Mouse (Mus musculus) stomach, embryonic 14.5 days (tissue): ENCODE results near the gene Kcnj6. TPM values are rescaled to one million over a fixed set of nuclear protein-coding genes. Genes with fewer than 3 reads are reported as not detected.
A peak's percentile ranks its signal among the peaks of the same experiment; 100 is the strongest.

ENCODE experiments used
- ATAC-seq: fragments of 200-750 bp; cut with Nextera tagmentation; 2 replicates; pipeline ENCODE4 v1.8.0; 2017; ENCODE audit warnings: low read depth, moderate TSS enrichment; ENCODE audit not compliant: insufficient number of reproducible peaks, insufficient read depth, low FRiP score
- H3K27ac ChIP-seq: fragments of 300-500 bp; sonication (generic); 2 replicates; pipeline ENCODE4 v1.5.1; 2014; ENCODE audit warnings: mild to moderate bottlenecking, low read length, moderate library complexity, mixed read lengths
- H3K27me3 ChIP-seq: fragments of 300-500 bp; sonication (generic); 2 replicates; pipeline ENCODE4 v1.6.1; 2014; ENCODE audit warnings: low read length, control low read depth, mixed read lengths; ENCODE audit not compliant: control insufficient read depth, insufficient read depth
- H3K36me3 ChIP-seq: fragments of 300-500 bp; sonication (generic); 2 replicates; pipeline ENCODE4 v1.6.1; 2014; ENCODE audit warnings: mild to moderate bottlenecking, control low read depth, low read length, moderate library complexity, mixed read lengths; ENCODE audit not compliant: control insufficient read depth, insufficient read depth
- H3K4me1 ChIP-seq: fragments of 300-500 bp; sonication (generic); 2 replicates; pipeline ENCODE4 v1.6.1; 2014; ENCODE audit warnings: low read length, control low read depth, mixed read lengths; ENCODE audit not compliant: control insufficient read depth, insufficient read depth
- H3K4me2 ChIP-seq: fragments of 300-500 bp; sonication (generic); replicated peaks from 2 replicates; pipeline ENCODE4 v1.6.1; 2014; ENCODE audit warnings: low read depth, low read length, control low read depth
- H3K4me3 ChIP-seq: fragments of 300-500 bp; sonication (generic); 2 replicates; pipeline ENCODE4 v1.5.1; 2014; ENCODE audit warnings: low read depth, low read length, control low read depth
- H3K9ac ChIP-seq: fragments of 300-500 bp; sonication (generic); replicated peaks from 2 replicates; pipeline ENCODE4 v1.6.1; 2014; ENCODE audit warnings: low read depth, mild to moderate bottlenecking, control low read depth, low read length, moderate library complexity, mixed read lengths
- H3K9me3 ChIP-seq: fragments of 300-500 bp; sonication (generic); 2 replicates; pipeline ENCODE4 v1.6.1; 2016; ENCODE audit warnings: low read depth, low read length, control low read depth; ENCODE audit not compliant: control insufficient read depth
- WGBS: fragments of 180-500 bp; shearing (Covaris S2); extraction: QIAGEN DNeasy Blood & Tissue Kit; methylation state at CpG from one replicate; pipeline ENCODE4 v1.1.7; 2014; 5-methylcytosine and 5-hydroxymethylcytosine counted together
- polyA plus RNA-seq: library from polyadenylated mRNA; unstranded; fragments of >200 nt; fragmentation: Nextera tagmentation; extraction: Ambion mirVana; gene quantifications from 2 replicates; pipeline ENCODE4 v1.2.1, GENCODE M21; 2014

The Kcnj6 gene
- polyA plus RNA-seq, 1 experiment from 2014 or later, result 0.39 TPM

GRCm38 (mm10) chr16:94722936-94723335 lies 274.6 kb downstream of the Kcnj6 start:
- Histone ChIP-seq H3K36me3 (no peaks in the 10 kb centered on the region), H3K27ac (no peak overlapping the region), H3K9ac (no peak overlapping the region), H3K4me2 (no peak overlapping the region), H3K4me3 (no peak overlapping the region), H3K4me1 (no peaks in the 10 kb centered on the region), H3K27me3 (no peaks in the 10 kb centered on the region), H3K9me3 (no peaks in the 10 kb centered on the region)
- WGBS, result 80% methylated on average over 12 of the region's 12 CpGs
- ATAC-seq, result no peak

- H3K4me3 ChIP-seq, result no peak overlapping the region
- no peak overlapping the region for H3K27ac ChIP-seq
- WGBS, result 62% methylated on average over 10 of the region's 10 CpGs
- H3K27me3 ChIP-seq, result no peaks in the 10 kb centered on the region
- peaks cover 4% of the 10 kb centered on the region; the same call in 1 of the 2 replicates for H3K9me3 ChIP-seq
- no peaks in the 10 kb centered on the region for H3K36me3 ChIP-seq
- no peak overlapping the region for H3K4me2 ChIP-seq
- no peak overlapping the region for H3K9ac ChIP-seq
- ATAC-seq, result no peak
- H3K4me1 ChIP-seq, result no peaks in the 10 kb centered on the region
Observed at GRCm38 (mm10) chr16:94721549-94722006, 275.9 kb downstream of the Kcnj6 start.

GRCm38 (mm10) chr16:94720476-94721153 lies 276.9 kb downstream of the Kcnj6 start:
- Histone ChIP-seq H3K27ac (no peak overlapping the region), H3K4me1 (no peaks in the 10 kb centered on the region), H3K9me3 (peaks cover 7% of the 10 kb centered on the region; the same call in 1 of the 2 replicates), H3K36me3 (no peaks in the 10 kb centered on the region), H3K9ac (no peak overlapping the region), H3K27me3 (no peaks in the 10 kb centered on the region), H3K4me2 (no peak overlapping the region), H3K4me3 (no peak overlapping the region)
- 70% methylated on average over 7 of the region's 7 CpGs for WGBS
- ATAC-seq, result no peak

GRCm38 (mm10) chr16:94719488-94719887 lies 278.0 kb downstream of the Kcnj6 start:
- no peak for ATAC-seq
- peaks cover 7% of the 10 kb centered on the region; the same call in 1 of the 2 replicates for H3K9me3 ChIP-seq
- WGBS, result 72% methylated on average over 4 of the region's 4 CpGs

GRCm38 (mm10) chr16:94718919-94719318 lies 278.6 kb downstream of the Kcnj6 start:
- H3K9ac ChIP-seq, result no peak overlapping the region
- H3K4me1 ChIP-seq, result no peaks in the 10 kb centered on the region
- no peak for ATAC-seq
- H3K9me3 ChIP-seq, result peaks cover 7% of the 10 kb centered on the region; the same call in 1 of the 2 replicates
- no peaks in the 10 kb centered on the region for H3K36me3 ChIP-seq
- WGBS, result 51% methylated on average over 4 of the region's 4 CpGs
- no peak overlapping the region for H3K27ac ChIP-seq
- no peak overlapping the region for H3K4me2 ChIP-seq
- H3K27me3 ChIP-seq, result no peaks in the 10 kb centered on the region
- no peak overlapping the region for H3K4me3 ChIP-seq

More at GRCm38 (mm10) chr16:94719488-94719887, 278.0 kb downstream of the Kcnj6 start:
- Histone ChIP-seq H3K27me3 (no peaks in the 10 kb centered on the region), H3K4me1 (no peaks in the 10 kb centered on the region), H3K4me3 (no peak overlapping the region), H3K4me2 (no peak overlapping the region), H3K36me3 (no peaks in the 10 kb centered on the region), H3K27ac (no peak overlapping the region), H3K9ac (no peak overlapping the region)

GRCm38 (mm10) chr16:94717051-94717450 lies 280.4 kb downstream of the Kcnj6 start:
- Histone ChIP-seq H3K36me3 (no peaks in the 10 kb centered on the region), H3K4me1 (no peaks in the 10 kb centered on the region), H3K4me3 (no peak overlapping the region), H3K4me2 (no peak overlapping the region), H3K27ac (no peak overlapping the region), H3K9me3 (peaks cover 7% of the 10 kb centered on the region; the same call in 1 of the 2 replicates), H3K27me3 (no peaks in the 10 kb centered on the region), H3K9ac (no peak overlapping the region)
- no peak for ATAC-seq
- WGBS, result 92% methylated on average over 11 of the region's 11 CpGs

- no peak overlapping the region for H3K27ac ChIP-seq
- 48% methylated on average over 14 of the region's 14 CpGs for WGBS
- ATAC-seq, result no peak
Observed at GRCm38 (mm10) chr16:94714483-94714882, 283.0 kb downstream of the Kcnj6 start.

GRCm38 (mm10) chr16:94713480-94714094 lies 283.9 kb downstream of the Kcnj6 start:
- H3K36me3 ChIP-seq, result no peaks in the 10 kb centered on the region
- WGBS, result 9% methylated on average over 25 of the region's 25 CpGs
- H3K27ac ChIP-seq, result no peak overlapping the region
- H3K4me1 ChIP-seq, result no peaks in the 10 kb centered on the region
- peaks cover 7% of the 10 kb centered on the region; the same call in 1 of the 2 replicates for H3K9me3 ChIP-seq
- no peak overlapping the region for H3K9ac ChIP-seq
- H3K4me3 ChIP-seq, result peak overlapping the region; percentile 24; the same call in 1 of the 2 replicates
- no peaks in the 10 kb centered on the region for H3K27me3 ChIP-seq
- ATAC-seq, result peak; percentile 89
- peak overlapping the region; percentile 53 for H3K4me2 ChIP-seq

More at GRCm38 (mm10) chr16:94714483-94714882, 283.0 kb downstream of the Kcnj6 start:
- no peaks in the 10 kb centered on the region for H3K4me1 ChIP-seq
- no peaks in the 10 kb centered on the region for H3K27me3 ChIP-seq
- peaks cover 7% of the 10 kb centered on the region; the same call in 1 of the 2 replicates for H3K9me3 ChIP-seq
- no peak overlapping the region for H3K4me2 ChIP-seq
- no peak overlapping the region for H3K4me3 ChIP-seq
- H3K9ac ChIP-seq, result no peak overlapping the region
- H3K36me3 ChIP-seq, result no peaks in the 10 kb centered on the region
